Mouse (Mus musculus) adrenal gland, adult 18-20 months (tissue): ENCODE results near the gene Nrf1. TPM values are rescaled to one million over a fixed set of nuclear protein-coding genes. Genes with fewer than 3 reads are reported as not detected.
A peak's percentile ranks its signal among the peaks of the same experiment; 100 is the strongest.

Source experiments
- DNase-seq, 2 experiments: peaks; one replicate each; pipeline ENCODE4 v3.0.0; 2021 to 2022; ENCODE audit warnings: low spot score in 2 of 2
- total RNA-seq, 2 experiments: library from RNA; stranded (reverse); gene quantifications; 1 replicate in 1 of 2; 2 replicates in 1 of 2; pipeline ENCODE4 v1.2.3; 2021

The Nrf1 gene
- total RNA-seq, 2 experiments from 2014 or later, result 17.1 to 21.3 TPM

GRCm38 (mm10) chr6:30139329-30140045 is 91.7 kb downstream of the Nrf1 start:
- DNase-seq, result no peak

- DNase-seq, result no peak
These were observed 95.5 kb downstream of the Nrf1 start for GRCm38 (mm10) chr6:30143263-30143662.

- DNase-seq, result no peak
These were observed 99.3 kb downstream of the Nrf1 start for GRCm38 (mm10) chr6:30147058-30147457.

DNA sequence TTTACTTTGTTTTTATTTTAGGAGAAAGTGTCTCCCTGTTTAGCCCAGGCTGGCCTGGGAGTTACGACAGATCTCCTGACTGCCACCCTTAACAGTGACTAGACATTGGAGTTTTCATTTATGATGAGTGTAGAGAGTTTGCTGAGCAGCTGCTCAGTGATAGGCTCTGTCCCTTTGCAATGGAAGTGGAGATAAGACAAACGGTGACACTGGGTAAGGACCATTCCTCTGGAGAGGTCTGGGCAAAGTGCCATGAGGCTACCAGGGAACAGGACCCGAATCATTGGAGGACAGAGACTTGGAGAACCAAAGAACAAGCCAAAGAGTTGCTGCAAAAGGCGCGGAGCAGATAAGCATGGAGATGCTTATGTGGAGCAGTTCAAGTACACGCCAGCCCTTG is 100.0 kb downstream of the Nrf1 start:
- DNase-seq, result no peak

DNA sequence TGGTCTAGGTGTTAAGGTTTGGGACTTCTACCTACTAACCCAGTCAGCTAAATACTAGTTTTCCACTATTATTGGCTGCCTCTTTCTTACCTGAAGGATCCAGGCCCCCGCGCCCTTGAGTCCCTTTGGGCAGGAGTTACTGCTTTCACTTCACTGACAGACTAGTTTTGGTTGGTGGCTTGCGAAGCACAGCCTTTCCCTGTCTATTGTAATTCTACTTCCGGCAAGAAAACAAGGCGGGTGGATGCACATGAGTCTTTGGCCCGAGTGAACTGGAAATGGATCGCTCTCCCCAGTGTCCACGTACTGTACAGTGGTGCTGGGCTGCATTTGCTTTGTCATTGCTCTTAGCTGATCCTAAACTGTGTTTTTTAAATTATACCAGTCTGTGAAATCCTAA is 102.7 kb downstream of the Nrf1 start:
- DNase-seq, result no peak

DNA sequence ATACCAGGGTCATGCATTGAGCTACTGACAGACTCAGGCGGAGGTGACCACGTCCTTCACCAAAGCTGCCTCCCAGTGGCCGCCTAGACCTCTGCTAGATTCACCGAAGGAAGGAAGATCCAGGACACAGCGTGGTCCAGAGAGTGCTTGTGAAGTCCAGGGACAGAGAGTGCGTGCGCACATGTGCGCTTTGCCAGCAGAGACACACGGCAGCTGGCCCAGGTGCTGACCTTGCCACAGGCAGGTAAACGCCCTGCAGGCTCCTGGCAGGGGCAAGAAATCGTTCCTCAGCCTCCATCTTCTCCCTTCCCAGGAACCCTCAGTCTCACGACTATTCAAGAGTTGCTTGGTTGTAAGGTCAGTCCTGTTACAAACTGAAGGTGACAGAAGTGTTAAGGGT is 104.4 kb downstream of the Nrf1 start:
- DNase-seq, result no peak

DNA sequence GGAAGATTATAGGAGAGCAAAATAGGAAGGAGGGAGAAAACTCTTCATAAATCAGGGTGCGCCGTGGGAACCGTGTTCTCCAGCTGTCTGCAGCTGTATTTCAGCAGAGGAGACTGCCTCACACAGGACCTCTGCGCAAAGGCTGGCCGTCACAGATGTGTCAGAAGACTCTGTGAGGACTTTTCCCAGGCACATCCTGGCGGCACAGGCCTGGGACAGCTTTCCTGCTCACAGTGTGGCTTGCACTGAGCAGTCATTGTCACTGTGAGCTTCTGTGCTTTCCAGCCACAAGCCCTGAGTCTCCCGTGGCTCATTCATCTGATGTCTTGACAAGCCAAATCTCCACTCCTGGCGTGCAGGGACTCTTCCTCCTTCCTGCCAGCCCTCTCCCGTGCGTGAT is 104.9 kb downstream of the Nrf1 start:
- no peak for DNase-seq

DNA sequence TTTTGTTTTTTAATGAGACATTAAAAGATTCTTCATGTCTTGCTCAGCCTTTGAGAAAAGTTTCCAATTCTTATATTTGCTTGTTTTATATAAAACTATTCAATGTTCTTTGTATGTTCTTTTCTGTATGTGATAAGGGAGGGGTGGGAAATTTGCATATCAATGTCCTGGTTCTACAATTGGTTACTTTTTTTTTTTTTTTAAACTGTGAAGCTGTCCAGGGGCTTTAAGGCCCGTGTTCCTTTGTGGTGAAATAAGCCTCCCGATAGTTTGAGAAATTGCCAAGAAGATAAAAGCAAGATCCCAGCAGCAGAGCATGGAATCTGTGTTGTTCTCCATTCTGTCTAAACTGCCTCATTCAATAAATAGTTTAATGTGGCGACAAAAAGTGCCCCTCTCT is 105.3 kb downstream of the Nrf1 start:
- DNase-seq, result no peak

DNA sequence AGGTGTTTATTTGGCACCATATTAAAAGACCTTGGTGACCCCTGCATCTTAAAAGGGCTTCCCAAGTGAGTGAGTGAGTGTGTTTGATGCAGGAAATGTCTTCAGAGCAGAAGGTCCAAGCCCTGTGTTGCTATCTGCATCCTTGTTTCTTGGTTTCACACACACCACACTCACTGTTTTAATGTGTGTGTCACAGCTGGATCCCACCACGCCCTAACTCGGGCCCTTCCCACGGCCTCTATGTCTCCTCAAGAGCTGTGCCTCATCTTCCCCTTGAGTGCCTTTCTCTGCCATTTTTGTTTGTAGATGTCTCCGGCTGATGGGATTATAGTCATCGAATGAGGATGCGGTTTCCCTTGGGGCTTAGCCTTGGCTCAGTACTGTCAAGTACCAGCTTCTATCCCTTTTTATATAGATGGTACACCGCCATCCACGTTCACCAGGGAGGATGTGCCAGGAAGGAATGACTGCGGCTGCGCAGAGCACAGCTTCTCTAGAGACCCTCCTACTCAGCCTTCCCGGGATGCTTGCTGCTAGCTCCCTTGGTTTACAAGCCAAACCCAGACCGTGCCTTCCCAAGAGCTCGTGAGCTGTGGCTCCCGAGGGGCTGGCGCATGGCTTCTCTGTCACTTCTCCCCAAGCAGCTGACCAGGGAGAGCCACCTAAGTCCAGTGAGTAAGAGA is 106.1 kb downstream of the Nrf1 start:
- no peak for DNase-seq

DNA sequence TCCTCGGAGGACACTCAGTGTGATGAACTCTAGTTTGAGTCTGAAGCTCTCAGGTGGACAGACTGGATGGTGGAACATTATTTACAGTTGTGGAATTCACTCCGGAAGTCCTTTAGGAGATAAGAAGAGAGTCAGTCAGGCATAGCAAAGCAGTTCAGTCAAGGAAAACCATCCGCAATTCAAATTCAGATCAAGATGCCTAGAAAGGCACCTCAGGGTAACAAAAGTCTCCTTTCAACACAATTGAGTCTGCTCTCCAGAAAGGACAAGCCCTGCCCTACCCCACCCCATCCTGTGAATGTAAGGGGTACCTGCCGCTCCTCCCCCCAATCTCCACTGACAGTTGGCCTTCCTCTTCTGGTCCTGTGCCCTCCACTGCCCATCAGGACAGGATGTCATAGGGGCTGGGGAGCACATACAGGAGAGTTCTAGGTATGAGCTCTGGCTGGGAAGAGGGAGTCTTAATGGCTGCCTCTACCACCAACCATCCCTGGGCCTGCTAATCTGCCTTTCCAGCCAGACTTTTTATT is 111.8 kb downstream of the Nrf1 start:
- DNase-seq, result no peak

GRCm38 (mm10) chr6:30160408-30160807 is 112.6 kb downstream of the Nrf1 start:
- DNase-seq, result no peak

DNA sequence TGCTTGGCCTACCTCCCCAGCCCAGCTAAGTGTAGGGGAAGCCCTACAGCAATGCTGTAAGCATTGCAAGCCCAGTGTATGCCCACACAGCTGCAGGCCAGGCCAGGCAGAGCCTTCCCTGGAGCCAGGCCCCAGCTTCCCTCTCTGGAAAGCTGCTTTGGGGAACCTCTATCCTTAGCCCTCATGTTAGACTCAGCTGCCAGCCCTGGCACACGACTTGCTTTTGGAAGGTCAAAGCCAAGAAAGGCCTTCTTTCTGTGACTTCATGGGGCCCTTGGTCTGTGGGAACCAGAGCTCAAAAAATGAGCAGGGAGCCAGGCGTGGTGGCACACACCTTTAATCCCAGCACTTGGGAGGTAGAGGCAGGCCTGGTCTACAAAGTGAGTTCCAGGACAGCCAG is 113.8 kb downstream of the Nrf1 start:
- DNase-seq, result no peak

GRCm38 (mm10) chr6:30162091-30162490 is 114.3 kb downstream of the Nrf1 start:
- no peak for DNase-seq

GRCm38 (mm10) chr6:30166349-30166748 is 118.6 kb downstream of the Nrf1 start:
- no peak for DNase-seq

GRCm38 (mm10) chr6:30167192-30167591 is 119.4 kb downstream of the Nrf1 start:
- no peak for DNase-seq

- DNase-seq, result no peak
These were observed 120.5 kb downstream of the Nrf1 start for GRCm38 (mm10) chr6:30168275-30168674.

DNA sequence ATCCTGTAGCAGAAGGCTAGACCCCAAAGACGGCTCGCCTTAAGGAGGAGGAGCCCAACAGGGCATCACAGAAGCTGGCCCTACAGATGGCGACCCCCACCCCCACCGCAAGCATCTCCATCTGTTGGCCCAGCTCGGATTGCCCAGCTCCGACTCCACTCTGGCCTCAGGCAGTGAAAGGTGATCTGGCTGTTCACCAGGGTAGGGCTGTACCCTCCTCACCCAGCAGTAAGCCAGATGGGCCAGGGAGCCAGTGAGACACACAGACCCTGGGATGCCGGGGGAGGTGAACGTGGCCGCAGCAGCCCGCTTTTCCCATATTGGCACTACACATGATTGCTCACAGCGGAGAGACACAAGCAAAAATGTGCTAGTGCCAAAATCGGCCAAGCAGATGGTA is 121.4 kb downstream of the Nrf1 start:
- DNase-seq, result no peak

DNA sequence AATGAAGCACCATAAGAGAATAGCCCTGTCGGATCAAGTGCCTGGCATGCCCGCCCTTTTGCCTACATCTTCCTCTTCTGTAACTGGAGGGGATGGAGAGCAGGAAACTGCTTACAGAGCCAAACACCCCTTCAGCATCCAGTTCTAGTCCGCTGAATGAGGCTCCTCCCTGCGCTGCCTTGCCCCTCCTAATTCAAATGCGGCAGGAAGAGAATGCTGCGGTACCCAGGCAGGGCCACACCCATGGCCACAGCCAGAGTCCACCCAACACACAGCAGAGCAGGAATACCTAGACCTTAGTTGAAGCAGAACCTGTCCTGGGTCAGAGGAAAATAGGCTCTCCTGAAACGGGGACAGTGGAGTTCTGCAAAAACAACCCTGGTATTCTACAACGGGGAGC is 123.4 kb downstream of the Nrf1 start:
- DNase-seq, result no peak

DNA sequence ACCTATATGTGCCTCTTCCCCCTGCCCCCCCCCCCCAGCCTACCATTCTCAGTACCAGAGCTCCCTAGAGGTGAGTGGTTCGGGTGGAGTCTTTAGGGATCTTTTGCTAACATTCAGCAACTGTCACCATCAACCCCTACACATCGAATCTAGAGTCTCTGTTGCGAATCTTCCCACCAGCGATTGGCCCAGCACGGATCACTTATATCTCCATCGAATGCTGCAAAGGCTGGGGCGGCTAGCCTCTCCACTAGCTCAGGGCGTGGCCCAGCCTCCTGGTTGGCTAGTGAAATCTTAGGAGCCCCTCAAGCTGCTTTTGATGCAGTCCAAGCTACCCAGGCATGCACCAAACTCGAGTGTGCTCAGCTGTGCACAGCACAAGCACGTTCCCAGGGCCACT is 124.2 kb downstream of the Nrf1 start:
- no peak for DNase-seq

DNA sequence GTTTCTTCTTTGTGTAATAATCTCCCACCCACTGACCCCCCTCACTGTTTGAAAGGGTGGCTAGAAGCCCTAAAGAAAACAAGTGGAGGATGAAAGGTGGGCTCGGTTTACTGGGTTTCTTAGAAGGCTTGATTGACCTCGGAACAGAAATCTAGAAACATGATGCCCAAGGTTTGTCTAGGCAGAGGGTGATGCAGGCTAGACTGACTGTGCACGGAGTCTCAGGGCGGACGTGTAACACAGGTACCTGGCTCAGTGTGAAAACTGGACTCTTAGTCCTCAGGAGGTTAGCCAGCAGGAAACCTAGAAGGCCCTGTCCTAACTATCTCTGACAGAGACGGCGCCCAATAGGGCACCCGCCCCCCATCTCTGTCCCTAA is 124.6 kb downstream of the Nrf1 start:
- no peak for DNase-seq

GRCm38 (mm10) chr6:30172820-30173550 is 125.2 kb downstream of the Nrf1 start:
- DNase-seq, result peak; percentile 44 to 65
